Mouse (Mus musculus) adrenal gland, adult 2 months (tissue): ENCODE measurements around the gene Pdzd7. TPM values are rescaled to one million over a fixed set of nuclear protein-coding genes. Genes with fewer than 3 reads are reported as not detected.

Source experiments
- DNase-seq: peaks from one replicate; pipeline ENCODE4 v3.0.0; 2021
- polyA plus RNA-seq: library from polyadenylated mRNA; depleted of rRNA; stranded (reverse); fragments of >200 nt; gene quantifications from 2 replicates; pipeline ENCODE4 v1.2.3, GENCODE M21; 2012
- total RNA-seq, 2 experiments: library from RNA; stranded (reverse); gene quantifications; 2 replicates each; pipeline ENCODE4 v1.2.3; 2021

The Pdzd7 gene
- total and polyA plus RNA-seq, 3 experiments: 0.09 to 0.62 TPM; not detected in 1

- peak; percentile 34 for DNase-seq
Measured at GRCm38 (mm10) chr19:45012636-45013035, 32.9 kb downstream of the Pdzd7 start.

- DNase-seq: no peak
Measured at GRCm38 (mm10) chr19:45012219-45012618, 33.3 kb downstream of the Pdzd7 start.

GRCm38 (mm10) chr19:45010646-45011045 is 34.9 kb downstream of the Pdzd7 start:
- peak; percentile 80 for DNase-seq

- DNase-seq: peak; percentile 78
Measured at GRCm38 (mm10) chr19:45007425-45008191, 37.9 kb downstream of the Pdzd7 start.

GRCm38 (mm10) chr19:45007021-45007420 is 38.5 kb downstream of the Pdzd7 start:
- DNase-seq: peak; percentile 21

GRCm38 (mm10) chr19:45005957-45006712 is 39.4 kb downstream of the Pdzd7 start, which contains the start of gene Mrpl43:
Gene Mrpl43, minus strand, starts transcription at chr19:45006442.
- DNase-seq: peak; percentile 98

- peak; percentile 74 for DNase-seq
Measured at GRCm38 (mm10) chr19:45005444-45005843, 40.1 kb downstream of the Pdzd7 start, which contains the start of gene Twnk. Gene Twnk, plus strand, starts transcription at chr19:45005663.

- no peak for DNase-seq
Measured at GRCm38 (mm10) chr19:45003740-45004516, 41.6 kb downstream of the Pdzd7 start.

GRCm38 (mm10) chr19:45002301-45002700 is 43.2 kb downstream of the Pdzd7 start:
- peak; percentile 11 for DNase-seq

- DNase-seq: no peak
Measured at GRCm38 (mm10) chr19:44999647-45000046, 45.9 kb downstream of the Pdzd7 start.

GRCm38 (mm10) chr19:44997786-44998185 is 47.7 kb downstream of the Pdzd7 start:
- no peak for DNase-seq

GRCm38 (mm10) chr19:44992712-44993111 is 52.8 kb downstream of the Pdzd7 start:
- no peak for DNase-seq

GRCm38 (mm10) chr19:44992246-44992645 is 53.3 kb downstream of the Pdzd7 start:
- DNase-seq: no peak

GRCm38 (mm10) chr19:44991031-44991430 is 54.5 kb downstream of the Pdzd7 start:
- DNase-seq: no peak

GRCm38 (mm10) chr19:44989567-44990495 is 55.7 kb downstream of the Pdzd7 start:
- DNase-seq: peak; percentile 42

GRCm38 (mm10) chr19:44988831-44989566 is 56.5 kb downstream of the Pdzd7 start, which contains the start of gene Sema4g:
Gene Sema4g, plus strand, starts transcription at chr19:44989101.
- peak; percentile 53 for DNase-seq

- no peak for DNase-seq
Measured at GRCm38 (mm10) chr19:44988321-44988720, 57.2 kb downstream of the Pdzd7 start.

- no peak for DNase-seq
Measured at GRCm38 (mm10) chr19:44987851-44988250, 57.7 kb downstream of the Pdzd7 start.

GRCm38 (mm10) chr19:44987004-44987403 is 58.5 kb downstream of the Pdzd7 start:
- DNase-seq: no peak
